Mouse (Mus musculus): ENCODE measurements around the gene Ccdc78. TPM values are rescaled to one million over a fixed set of nuclear protein-coding genes. Genes with fewer than 3 reads are reported as not detected.

Ccdc78 gene
- polyA plus RNA-seq, 1 experiment from 2014 or later, result 0.40 TPM

- peak within 1 kb of the TSS; percentile 79 for H3K4me2 ChIP-seq (replicated peaks)
- H3K4me3 ChIP-seq, result peak within 1 kb of the TSS; percentile 68
- H3K36me3 ChIP-seq, result peaks cover 65% of the 10 kb centered on the region
- ATAC-seq (ENCODE audit: low FRiP score), result peak; percentile 77
- no peaks in the 10 kb centered on the region for H3K9me3 ChIP-seq (replicated peaks)
- WGBS, result under 1% methylated on average over 23 of the region's 23 CpGs
- H3K4me1 ChIP-seq, result peaks cover 23% of the 10 kb centered on the region
- H3K27me3 ChIP-seq, result no peaks in the 10 kb centered on the region
- peak within 1 kb of the TSS; percentile 82 for H3K9ac ChIP-seq
- H3K27ac ChIP-seq, result peak within 1 kb of the TSS; percentile 93
Measured at GRCm38 (mm10) chr17:25785281-25785745, 1.1 kb upstream of the Ccdc78 start, which contains the start of gene Haghl. Gene Haghl (minus strand): TSS chr17:25785673.

- Histone ChIP-seq H3K9me3 (replicated peaks) (no peaks in the 10 kb centered on the region), H3K36me3 (peaks cover 49% of the 10 kb centered on the region), H3K9ac (no peak overlapping the region), H3K4me3 (no peak overlapping the region), H3K27me3 (no peaks in the 10 kb centered on the region), H3K4me2 (replicated peaks) (no peak overlapping the region), H3K27ac (no peak overlapping the region), H3K4me1 (peaks cover 36% of the 10 kb centered on the region)
- no peak for ATAC-seq (ENCODE audit: low FRiP score)
- 93% methylated on average over 9 of the region's 9 CpGs for WGBS
Measured at GRCm38 (mm10) chr17:25786781-25787504, 563 bp downstream of the Ccdc78 start.

GRCm38 (mm10) chr17:25791320-25791842 is 5.0 kb downstream of the Ccdc78 start:
- Histone ChIP-seq H3K27ac (peak overlapping the region; percentile 93), H3K36me3 (peaks cover 26% of the 10 kb centered on the region), H3K4me1 (peaks cover 51% of the 10 kb centered on the region), H3K9me3 (replicated peaks) (no peaks in the 10 kb centered on the region), H3K27me3 (no peaks in the 10 kb centered on the region), H3K4me3 (peak overlapping the region; percentile 68), H3K4me2 (replicated peaks) (peak overlapping the region; percentile 89), H3K9ac (peak overlapping the region; percentile 83)
- ATAC-seq (ENCODE audit: low FRiP score), result no peak
- WGBS, result 29% methylated on average over 19 of the region's 19 CpGs

DNA sequence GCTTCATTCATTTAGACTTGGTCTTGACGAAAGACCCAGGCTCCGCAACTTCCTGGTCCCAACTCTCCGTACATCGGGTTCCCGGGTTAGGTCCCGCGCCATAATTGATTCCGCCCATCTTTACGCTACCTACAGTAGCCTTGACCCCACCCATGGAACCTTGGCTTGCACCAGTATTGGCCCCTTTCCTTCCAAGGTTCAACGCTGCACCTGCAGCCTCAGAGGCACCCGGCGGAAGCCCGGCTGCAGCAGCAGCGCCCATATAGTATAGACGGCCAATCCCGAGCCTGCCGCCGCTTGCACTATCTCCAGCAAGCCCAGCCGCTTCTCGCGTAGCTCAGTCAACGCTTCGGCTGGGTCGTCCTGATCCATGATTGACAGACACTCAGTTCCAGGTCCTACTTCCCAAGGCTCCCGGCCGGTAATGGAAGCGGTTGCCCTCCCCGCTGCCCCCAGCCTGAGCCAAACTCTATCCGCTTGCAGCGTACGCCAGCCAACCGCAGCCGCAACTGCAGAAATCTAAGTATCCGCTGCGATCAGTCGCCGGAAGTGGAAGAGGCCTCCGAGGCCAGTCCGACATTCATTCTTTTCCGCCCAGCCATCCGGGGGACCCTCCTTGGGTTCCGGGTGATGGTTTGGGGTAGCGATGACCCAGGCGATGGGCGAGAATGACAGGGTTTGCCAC is 5.6 kb downstream of the Ccdc78 start:
- Histone ChIP-seq H3K9ac (peak overlapping the region; percentile 83), H3K4me2 (replicated peaks) (peak overlapping the region; percentile 89), H3K4me3 (peak overlapping the region; percentile 68), H3K27me3 (no peaks in the 10 kb centered on the region), H3K27ac (peak overlapping the region; percentile 93), H3K36me3 (peaks cover 22% of the 10 kb centered on the region), H3K4me1 (peaks cover 54% of the 10 kb centered on the region), H3K9me3 (replicated peaks) (no peaks in the 10 kb centered on the region)
- WGBS, result under 1% methylated on average over 45 of the region's 45 CpGs
- ATAC-seq (ENCODE audit: low FRiP score), result peak; percentile 26

DNA sequence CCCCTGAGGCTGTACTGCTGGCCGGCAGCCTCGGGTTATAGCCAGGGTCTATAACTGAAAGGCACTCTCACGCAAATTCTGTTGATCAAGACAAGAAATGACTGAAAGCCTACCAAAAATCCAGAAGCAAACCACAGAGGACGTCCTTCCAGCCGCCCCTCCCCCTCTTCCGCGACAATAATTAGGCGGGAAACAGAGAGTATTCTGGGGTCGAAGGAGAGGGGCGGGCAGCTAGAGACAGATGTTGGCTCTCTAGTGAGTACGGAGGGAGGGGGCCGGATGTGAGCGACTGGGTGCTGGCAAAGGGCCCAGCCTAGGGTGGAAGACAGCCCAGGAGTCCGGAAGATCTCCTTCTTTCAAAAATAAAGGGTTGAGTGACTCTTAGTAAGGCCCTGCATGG is 6.2 kb downstream of the Ccdc78 start, which contains the start of gene Fam173a:
TSS of gene Fam173a (minus strand) at position 287 of the 400 bp plus-strand sequence.
- H3K9ac ChIP-seq, result peak within 1 kb of the TSS; percentile 83
- H3K4me2 ChIP-seq (replicated peaks), result peak within 1 kb of the TSS; percentile 89
- H3K4me1 ChIP-seq, result peaks cover 60% of the 10 kb centered on the region
- no peaks in the 10 kb centered on the region for H3K27me3 ChIP-seq
- H3K27ac ChIP-seq, result peak within 1 kb of the TSS; percentile 93
- H3K36me3 ChIP-seq, result peaks cover 16% of the 10 kb centered on the region
- H3K4me3 ChIP-seq, result peak within 1 kb of the TSS; percentile 68
- no peaks in the 10 kb centered on the region for H3K9me3 ChIP-seq (replicated peaks)
- ATAC-seq (ENCODE audit: low FRiP score), result peak; percentile 32
- under 1% methylated on average over 14 of the region's 14 CpGs for WGBS

DNA sequence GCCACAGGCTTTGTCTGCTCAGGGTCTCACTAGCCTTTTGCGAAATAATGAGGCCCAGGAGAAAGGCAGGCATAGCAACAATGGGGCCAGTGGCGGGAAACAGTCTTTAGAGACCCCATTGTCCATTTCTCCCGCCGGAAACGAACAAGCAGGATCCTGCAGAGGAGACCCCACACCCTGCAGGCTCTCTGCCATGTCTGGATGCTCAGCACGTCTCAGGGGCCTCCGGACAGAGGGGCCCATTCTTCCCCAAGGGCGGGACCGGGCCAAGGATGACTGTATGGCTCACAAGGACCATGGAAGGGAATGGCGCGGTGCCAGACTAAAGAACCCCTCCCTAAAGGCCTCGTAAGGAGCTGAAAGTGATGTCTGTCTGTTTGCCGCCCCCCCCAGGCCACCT is 7.8 kb downstream of the Ccdc78 start:
- Histone ChIP-seq H3K4me3 (0 out of 2 replicates have a peak overlapping the region, but pooled peaks have one; percentile 3), H3K4me2 (replicated peaks) (peak overlapping the region; percentile 92), H3K27me3 (no peaks in the 10 kb centered on the region), H3K36me3 (peaks cover 8% of the 10 kb centered on the region; the same call in 1 of the 2 replicates), H3K4me1 (peaks cover 61% of the 10 kb centered on the region), H3K27ac (peak overlapping the region; percentile 93), H3K9me3 (replicated peaks) (no peaks in the 10 kb centered on the region), H3K9ac (no peak overlapping the region)
- peak; percentile 44 for ATAC-seq (ENCODE audit: low FRiP score)
- 30% methylated on average over 13 of the region's 13 CpGs for WGBS

DNA sequence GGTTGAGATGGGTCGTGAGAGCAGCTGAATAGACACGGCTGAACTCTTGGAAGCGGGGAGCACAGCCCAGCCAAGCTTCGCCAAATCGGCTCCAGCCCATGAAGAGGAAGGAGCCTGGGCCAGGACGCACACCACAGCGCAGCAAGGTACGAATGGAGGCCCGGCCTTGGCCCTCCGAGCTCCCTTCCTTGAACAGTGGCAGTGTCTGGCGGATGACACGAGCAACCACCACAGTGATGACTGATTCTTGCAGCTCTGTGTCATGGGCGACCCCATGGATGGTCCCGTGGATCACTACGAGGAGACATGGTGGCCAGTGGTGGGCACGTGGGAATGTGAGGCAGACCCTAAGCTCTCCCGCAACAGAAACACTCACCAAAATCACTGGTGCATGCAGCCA is 8.6 kb downstream of the Ccdc78 start:
- 39% methylated on average over 17 of the region's 17 CpGs for WGBS
- ATAC-seq (ENCODE audit: low FRiP score), result no peak
- Histone ChIP-seq H3K4me3 (peak overlapping the region; percentile 76), H3K9ac (peak overlapping the region; percentile 73), H3K27me3 (no peaks in the 10 kb centered on the region), H3K4me2 (replicated peaks) (peak overlapping the region; percentile 92), H3K27ac (peak overlapping the region; percentile 93), H3K36me3 (no peaks in the 10 kb centered on the region), H3K9me3 (replicated peaks) (no peaks in the 10 kb centered on the region), H3K4me1 (peaks cover 61% of the 10 kb centered on the region)

- WGBS, result 4% methylated on average over 6 of the region's 6 CpGs
- Histone ChIP-seq H3K36me3 (no peaks in the 10 kb centered on the region), H3K4me1 (peaks cover 58% of the 10 kb centered on the region), H3K27ac (peak within 1 kb of the TSS; percentile 93), H3K4me2 (replicated peaks) (peak within 1 kb of the TSS; percentile 92), H3K9me3 (replicated peaks) (no peaks in the 10 kb centered on the region), H3K27me3 (no peaks in the 10 kb centered on the region), H3K4me3 (peak within 1 kb of the TSS; percentile 76), H3K9ac (peak within 1 kb of the TSS; percentile 73)
- no peak for ATAC-seq (ENCODE audit: low FRiP score)
Measured at GRCm38 (mm10) chr17:25795609-25796092, 9.3 kb downstream of the Ccdc78 start, which contains the start of gene AC134908.4. Gene AC134908.4 (minus strand): TSS chr17:25795659.

- Histone ChIP-seq H3K9me3 (replicated peaks) (no peaks in the 10 kb centered on the region), H3K36me3 (no peaks in the 10 kb centered on the region), H3K4me1 (peaks cover 53% of the 10 kb centered on the region), H3K4me3 (peak overlapping the region; percentile 76), H3K27me3 (no peaks in the 10 kb centered on the region), H3K4me2 (replicated peaks) (peak overlapping the region; percentile 92), H3K9ac (peak overlapping the region; percentile 73), H3K27ac (peak overlapping the region; percentile 93)
- 1% methylated on average over 37 of the region's 37 CpGs for WGBS
- ATAC-seq (ENCODE audit: low FRiP score), result no peak
Measured at GRCm38 (mm10) chr17:25796211-25796771, 9.9 kb downstream of the Ccdc78 start.

DNA sequence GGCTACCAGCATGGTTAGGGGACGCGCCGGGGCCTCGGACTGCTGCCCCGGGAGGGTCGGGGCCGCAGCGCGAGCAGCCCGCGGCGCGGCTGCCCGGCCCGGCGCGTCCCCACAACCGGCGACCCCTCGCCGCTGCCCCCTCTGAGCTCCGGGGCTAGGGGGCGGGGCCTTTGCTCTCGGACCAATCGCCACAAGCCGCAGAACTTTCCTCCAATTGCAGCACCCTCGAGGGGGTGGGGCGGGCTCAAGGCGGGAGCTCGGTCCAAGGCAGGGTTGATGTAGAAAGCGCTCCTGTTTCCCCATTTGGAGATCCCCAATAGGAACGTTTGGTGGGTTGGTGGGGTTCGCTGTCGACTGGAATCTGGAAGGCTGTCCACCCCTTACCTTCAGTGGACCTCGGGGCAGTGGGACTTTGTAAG is 10.6 kb downstream of the Ccdc78 start, which contains the start of gene Metrn:
TSS of gene Metrn (minus strand) at position 186 of the 419 bp plus-strand sequence.
- Histone ChIP-seq H3K4me3 (peak within 1 kb of the TSS; percentile 76), H3K4me2 (replicated peaks) (peak within 1 kb of the TSS; percentile 92), H3K27ac (peak within 1 kb of the TSS; percentile 93), H3K4me1 (peaks cover 51% of the 10 kb centered on the region), H3K9me3 (replicated peaks) (no peaks in the 10 kb centered on the region), H3K36me3 (no peaks in the 10 kb centered on the region), H3K27me3 (no peaks in the 10 kb centered on the region), H3K9ac (peak within 1 kb of the TSS; percentile 73)
- ATAC-seq (ENCODE audit: low FRiP score), result peak; percentile 70
- 0% methylated on average over 35 of the region's 35 CpGs for WGBS

GRCm38 (mm10) chr17:25801029-25801428 is 14.6 kb downstream of the Ccdc78 start:
- H3K27ac ChIP-seq, result no peak overlapping the region
- no peaks in the 10 kb centered on the region; the same call in 1 of the 2 replicates for H3K27me3 ChIP-seq
- peaks cover 40% of the 10 kb centered on the region for H3K4me1 ChIP-seq
- no peaks in the 10 kb centered on the region for H3K9me3 ChIP-seq (replicated peaks)
- ATAC-seq (ENCODE audit: low FRiP score), result no peak
- no peak overlapping the region for H3K9ac ChIP-seq
- H3K4me2 ChIP-seq (replicated peaks), result no peak overlapping the region
- 7% methylated on average over 6 of the region's 6 CpGs for WGBS
- no peak overlapping the region for H3K4me3 ChIP-seq
- H3K36me3 ChIP-seq, result no peaks in the 10 kb centered on the region

Data from hindbrain, embryonic 12.5 days (tissue).